Mouse (Mus musculus) kidney, embryonic 15.5 days (tissue): Measurements from ENCODE around the gene Rad51b. TPM values are rescaled to one million over a fixed set of nuclear protein-coding genes. Genes with fewer than 3 reads are reported as not detected.

Experiments
- ATAC-seq: fragments of 200-750 bp; cut with Nextera tagmentation; replicated peaks from 2 replicates; pipeline ENCODE4 v1.8.0; 2017; ENCODE audit warnings: moderate TSS enrichment; ENCODE audit not compliant: low FRiP score
- H3K27ac ChIP-seq: fragments of 300-500 bp; sonication (generic); 2 replicates; pipeline ENCODE4 v1.5.1; 2015; ENCODE audit warnings: mild to moderate bottlenecking, inconsistent platforms
- H3K27me3 ChIP-seq: fragments of 300-500 bp; sonication (generic); 2 replicates; pipeline ENCODE4 v1.6.1; 2015; ENCODE audit warnings: inconsistent platforms
- H3K36me3 ChIP-seq: fragments of 300-500 bp; sonication (generic); 2 replicates; pipeline ENCODE4 v1.6.1; 2015; ENCODE audit warnings: inconsistent platforms
- H3K4me1 ChIP-seq: fragments of 300-500 bp; sonication (generic); 2 replicates; pipeline ENCODE4 v1.6.1; 2015; ENCODE audit warnings: inconsistent platforms
- H3K4me2 ChIP-seq: fragments of 300-500 bp; sonication (generic); 2 replicates; pipeline ENCODE4 v1.6.1; 2015; ENCODE audit warnings: moderate library complexity, mild to moderate bottlenecking, inconsistent platforms
- H3K4me3 ChIP-seq: fragments of 300-500 bp; sonication (generic); replicated peaks from 2 replicates; pipeline ENCODE4 v1.5.1; 2015; ENCODE audit warnings: mild to moderate bottlenecking, inconsistent platforms
- H3K9ac ChIP-seq: fragments of 300-500 bp; sonication (generic); 2 replicates; pipeline ENCODE4 v1.6.1; 2015; ENCODE audit warnings: mild to moderate bottlenecking, inconsistent platforms
- H3K9me3 ChIP-seq: fragments of 300-500 bp; sonication (generic); replicated peaks from 2 replicates; pipeline ENCODE4 v1.6.1; 2016; ENCODE audit warnings: inconsistent platforms
- WGBS: fragments of 180-500 bp; shearing (Covaris S2); methylation state at CpG from one replicate; pipeline ENCODE4 v1.1.7; 2015; ENCODE audit warnings: mixed read lengths; 5-methylcytosine and 5-hydroxymethylcytosine counted together
- polyA plus RNA-seq: library from polyadenylated mRNA; unstranded; fragments of >200 nt; fragmentation: Nextera tagmentation; extraction: Ambion mirVana; gene quantifications from 2 replicates; pipeline ENCODE4 v1.2.1, GENCODE M21; 2015

Gene Rad51b
- polyA plus RNA-seq, 1 experiment from 2014 or later: 8.2 TPM

GRCm38 (mm10) chr12:79524941-79525871 lies 228.1 kb downstream of the Rad51b start:
- H3K9me3 ChIP-seq: no peaks in the 10 kb centered on the region
- H3K4me3 ChIP-seq: no peak overlapping the region
- H3K27ac ChIP-seq: peak overlapping the region; percentile 60
- WGBS: 66% methylated on average over 14 of the region's 14 CpGs
- H3K9ac ChIP-seq: no peak overlapping the region
- no peak for ATAC-seq
- no peak overlapping the region for H3K4me2 ChIP-seq
- H3K4me1 ChIP-seq: peaks cover 17% of the 10 kb centered on the region
- H3K27me3 ChIP-seq: no peaks in the 10 kb centered on the region
- no peaks in the 10 kb centered on the region for H3K36me3 ChIP-seq

DNA sequence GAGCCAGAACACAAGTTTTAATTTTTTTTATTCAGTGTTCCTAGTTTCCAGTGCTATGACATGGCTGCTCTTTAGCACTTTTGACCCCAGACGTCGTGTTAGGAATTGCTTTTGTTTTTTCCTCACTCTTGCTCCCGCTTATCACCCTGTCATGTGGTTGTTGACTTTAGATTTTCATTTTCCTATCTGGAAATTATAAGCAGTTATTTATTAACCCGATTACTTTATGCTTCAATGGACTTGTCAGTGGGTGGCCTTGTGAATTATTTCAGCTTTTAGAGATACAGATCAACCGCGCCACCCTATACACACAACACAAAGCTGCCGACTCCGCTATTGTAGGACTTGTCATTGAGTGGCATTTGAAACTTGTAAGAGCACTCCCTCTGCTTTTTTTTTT lies 228.8 kb downstream of the Rad51b start:
- ATAC-seq: 0 out of 2 replicates have a peak, but pooled peaks have one; percentile 60
- H3K27me3 ChIP-seq: no peaks in the 10 kb centered on the region
- H3K36me3 ChIP-seq: no peaks in the 10 kb centered on the region
- H3K9me3 ChIP-seq: no peaks in the 10 kb centered on the region
- no peak overlapping the region for H3K4me3 ChIP-seq
- no peak overlapping the region for H3K4me2 ChIP-seq
- WGBS: 43% methylated on average over 8 of the region's 8 CpGs
- H3K4me1 ChIP-seq: peaks cover 21% of the 10 kb centered on the region
- H3K9ac ChIP-seq: no peak overlapping the region
- H3K27ac ChIP-seq: 0 out of 2 replicates have a peak overlapping the region, but pooled peaks have one; percentile 22

DNA sequence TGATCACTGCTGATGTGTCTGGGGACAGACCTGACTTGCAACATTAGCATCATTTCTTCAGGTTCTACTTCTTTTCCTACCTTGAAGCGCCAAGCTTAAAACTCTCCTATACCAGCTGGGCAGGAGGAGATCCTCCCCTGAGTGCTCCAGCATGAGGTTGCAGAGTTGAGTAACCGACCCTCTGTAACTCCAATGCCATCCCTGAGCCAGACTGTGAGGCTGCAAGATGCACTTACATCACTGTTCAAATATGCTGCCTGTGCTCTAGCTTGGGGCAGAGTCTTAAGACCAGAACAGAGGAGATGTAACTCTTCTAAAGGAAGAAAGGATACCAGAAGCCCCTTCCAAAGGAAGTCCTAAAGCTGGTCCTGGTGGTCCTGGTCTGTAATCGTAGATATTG lies 230.1 kb downstream of the Rad51b start:
- peaks cover 35% of the 10 kb centered on the region for H3K4me1 ChIP-seq
- no peak overlapping the region for H3K27ac ChIP-seq
- H3K9ac ChIP-seq: no peak overlapping the region
- H3K36me3 ChIP-seq: no peaks in the 10 kb centered on the region
- 80% methylated on average over 3 of the region's 3 CpGs for WGBS
- ATAC-seq: no peak
- no peak overlapping the region for H3K4me3 ChIP-seq
- no peak overlapping the region for H3K4me2 ChIP-seq
- no peaks in the 10 kb centered on the region for H3K27me3 ChIP-seq
- no peaks in the 10 kb centered on the region for H3K9me3 ChIP-seq

DNA sequence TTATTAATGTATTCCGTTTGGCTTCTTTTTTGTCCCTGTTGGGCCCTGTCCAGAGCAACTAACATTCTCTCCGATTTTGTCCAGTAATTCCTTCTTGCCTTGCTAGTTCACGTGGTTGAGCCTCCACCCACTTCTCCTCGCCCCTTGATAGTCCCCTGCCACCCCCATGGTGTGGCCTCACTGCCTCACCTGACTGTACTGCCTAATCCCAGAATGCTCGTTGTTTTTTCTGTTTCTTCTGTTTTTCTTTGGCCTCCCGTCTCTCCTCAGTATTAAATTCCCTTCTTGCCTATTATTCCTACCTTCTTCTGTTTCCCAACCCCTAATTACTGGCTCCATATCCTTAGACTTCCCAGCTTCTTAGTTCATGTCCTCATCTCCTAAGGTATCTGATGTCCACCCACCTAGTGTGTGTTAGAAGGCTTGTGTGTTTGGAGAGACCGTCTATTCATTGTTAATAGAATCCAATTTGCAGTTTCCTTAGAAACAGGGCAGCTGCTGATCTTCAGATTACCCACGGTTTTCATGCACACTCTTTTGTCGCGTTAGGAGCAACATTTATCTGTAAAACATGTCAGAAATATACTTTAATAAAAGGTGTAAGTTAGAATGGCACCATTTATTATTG lies 233.3 kb downstream of the Rad51b start:
- Histone ChIP-seq H3K9me3 (no peaks in the 10 kb centered on the region), H3K27me3 (no peaks in the 10 kb centered on the region), H3K36me3 (no peaks in the 10 kb centered on the region), H3K4me1 (peaks cover 45% of the 10 kb centered on the region), H3K27ac (peak overlapping the region; percentile 69), H3K4me2 (no peak overlapping the region), H3K9ac (no peak overlapping the region), H3K4me3 (no peak overlapping the region)
- WGBS: 49% methylated on average over 10 of the region's 10 CpGs
- no peak for ATAC-seq

DNA sequence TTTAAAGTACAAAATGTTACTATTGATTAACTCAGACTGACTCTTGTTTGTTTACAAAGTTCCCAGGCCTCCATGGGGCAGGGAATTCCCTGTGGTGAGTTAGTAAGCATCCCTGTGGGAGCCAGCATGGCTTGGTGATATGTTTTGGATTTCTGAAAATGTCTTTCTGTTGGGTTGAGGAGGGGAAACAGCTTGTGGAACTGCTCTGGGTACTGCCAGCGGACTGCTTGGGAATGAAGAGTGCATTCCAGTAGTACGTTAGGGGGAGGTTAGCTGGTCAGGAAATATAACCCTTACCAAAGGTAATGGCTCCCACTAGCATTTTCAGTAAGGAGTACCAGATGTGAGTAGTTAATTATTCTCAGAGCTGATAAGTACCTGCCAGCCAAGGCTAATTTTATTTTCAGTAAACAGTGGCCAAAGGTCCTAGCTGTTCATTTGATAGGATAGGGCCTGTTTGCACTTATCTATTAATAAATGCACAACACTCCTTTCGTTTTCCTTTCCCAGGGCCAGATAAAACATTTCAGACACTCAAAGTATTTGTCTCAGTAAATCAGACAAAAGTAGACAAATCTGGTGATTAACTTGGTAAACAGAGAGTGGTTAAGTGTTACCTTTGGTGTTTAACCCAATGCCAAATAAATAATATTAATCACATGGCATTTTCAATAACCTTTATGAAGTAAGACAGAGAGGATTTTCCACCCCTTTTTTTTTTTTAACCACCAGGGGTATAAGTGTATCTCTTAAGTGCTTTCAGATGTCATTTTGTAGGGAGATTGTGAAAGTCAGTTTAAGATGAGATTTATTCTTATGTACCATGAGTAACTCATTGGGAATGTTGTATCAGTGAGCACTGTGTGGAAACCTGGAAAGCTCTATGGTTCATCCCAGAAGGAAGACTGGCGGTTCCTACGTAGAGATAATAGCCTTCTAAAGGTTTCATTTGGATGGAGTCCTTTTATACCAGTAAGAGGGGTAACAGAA lies 235.0 kb downstream of the Rad51b start:
- H3K4me1 ChIP-seq: peaks cover 49% of the 10 kb centered on the region
- H3K4me2 ChIP-seq: no peak overlapping the region
- H3K9me3 ChIP-seq: no peaks in the 10 kb centered on the region
- H3K36me3 ChIP-seq: no peaks in the 10 kb centered on the region
- no peak overlapping the region for H3K4me3 ChIP-seq
- WGBS: 43% methylated on average over 5 of the region's 5 CpGs
- H3K9ac ChIP-seq: no peak overlapping the region
- H3K27ac ChIP-seq: peak overlapping the region; percentile 69
- ATAC-seq: peak; percentile 54; the same call in 1 of the 2 replicates
- no peaks in the 10 kb centered on the region for H3K27me3 ChIP-seq

DNA sequence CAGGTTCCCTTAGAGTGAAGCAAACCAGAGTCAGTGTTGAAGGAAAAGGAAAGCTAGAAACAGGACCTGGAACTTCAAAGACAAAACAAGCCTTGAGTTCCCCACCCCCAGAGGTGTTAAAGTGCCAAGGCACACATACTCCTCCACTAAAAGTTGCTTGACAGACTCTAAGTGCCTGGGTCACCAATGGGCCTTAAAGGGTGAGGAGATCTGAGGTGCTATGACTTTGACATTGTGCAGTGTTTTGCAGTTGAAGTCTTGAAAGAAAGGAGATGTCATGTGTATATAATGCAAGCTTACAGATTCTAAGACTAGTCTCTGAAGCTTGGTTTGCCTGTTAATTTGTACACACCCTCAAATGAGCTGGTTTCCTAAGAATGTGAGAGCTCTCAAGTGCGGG lies 237.7 kb downstream of the Rad51b start:
- Histone ChIP-seq H3K27ac (peak overlapping the region; percentile 41), H3K4me1 (peaks cover 46% of the 10 kb centered on the region), H3K4me2 (no peak overlapping the region), H3K9me3 (no peaks in the 10 kb centered on the region), H3K9ac (no peak overlapping the region), H3K36me3 (no peaks in the 10 kb centered on the region), H3K4me3 (no peak overlapping the region), H3K27me3 (no peaks in the 10 kb centered on the region)
- ATAC-seq: no peak
- 55% methylated on average over 1 of the region's 1 CpGs for WGBS

DNA sequence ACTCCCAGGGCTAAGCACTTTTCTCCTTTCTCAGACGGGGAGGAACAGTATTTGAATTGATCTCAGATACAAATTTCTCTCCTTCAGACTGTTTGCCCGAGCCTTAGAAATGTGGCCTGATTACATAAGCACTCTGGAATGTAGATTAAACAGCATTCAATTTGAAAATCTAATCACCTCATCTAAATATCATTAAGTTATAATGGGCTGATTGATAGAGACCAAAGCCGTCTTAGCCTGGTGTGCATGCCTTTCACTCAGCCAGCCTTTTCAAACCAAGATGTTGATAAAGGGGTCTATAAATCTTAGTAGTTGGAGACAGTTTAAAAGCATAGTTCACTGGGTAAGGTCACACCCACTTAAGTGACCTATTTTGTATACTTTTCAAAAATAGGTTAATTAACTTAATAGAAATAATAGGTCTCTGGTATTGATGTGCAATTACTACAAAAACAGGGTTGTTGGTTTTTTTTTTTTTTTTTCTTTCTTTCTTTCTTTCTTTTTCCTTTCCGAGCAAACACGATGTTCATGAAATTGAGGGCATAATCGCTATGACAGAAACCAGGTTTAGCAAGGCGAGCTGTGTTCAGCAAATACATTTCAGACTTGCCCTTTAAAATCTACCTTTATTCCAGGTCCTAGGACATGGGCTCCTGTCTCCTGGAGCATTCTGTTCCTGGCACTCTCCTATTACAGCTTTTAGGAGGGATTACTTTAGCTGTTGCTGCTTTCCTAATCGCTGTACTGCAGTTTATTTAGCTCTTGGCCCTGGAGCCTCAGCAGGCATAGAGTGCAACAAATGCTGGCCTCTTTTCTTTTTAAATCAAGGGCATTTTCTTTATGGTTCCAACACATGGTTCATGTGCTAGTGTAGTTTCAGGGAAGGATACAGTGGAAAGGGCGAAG lies 238.7 kb downstream of the Rad51b start:
- no peak overlapping the region for H3K4me3 ChIP-seq
- peaks cover 45% of the 10 kb centered on the region for H3K4me1 ChIP-seq
- H3K27me3 ChIP-seq: no peaks in the 10 kb centered on the region
- WGBS: 37% methylated on average over 9 of the region's 9 CpGs
- ATAC-seq: peak; percentile 56; the same call in 1 of the 2 replicates
- no peak overlapping the region for H3K4me2 ChIP-seq
- no peaks in the 10 kb centered on the region for H3K9me3 ChIP-seq
- no peak overlapping the region for H3K9ac ChIP-seq
- H3K36me3 ChIP-seq: no peaks in the 10 kb centered on the region
- H3K27ac ChIP-seq: peak overlapping the region; percentile 66

DNA sequence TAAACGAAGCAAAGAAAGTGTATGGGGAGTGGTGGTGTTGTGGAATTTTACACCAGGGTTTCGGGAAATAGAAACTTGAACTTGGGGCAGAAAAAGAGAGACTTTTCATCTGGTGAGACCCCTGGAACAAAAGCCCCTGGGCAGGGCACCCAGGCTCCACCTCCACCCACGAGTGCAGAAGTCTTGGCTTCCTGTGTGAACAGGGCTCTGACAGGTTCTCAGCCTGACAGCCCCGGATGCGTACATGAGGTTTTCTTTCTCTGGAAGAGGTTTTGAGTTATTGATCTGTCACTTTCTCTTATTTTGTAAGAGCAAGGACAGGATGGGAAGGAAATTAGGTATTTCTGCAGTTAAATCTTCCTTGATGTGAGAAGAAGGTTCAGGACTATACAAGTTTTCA lies 243.1 kb downstream of the Rad51b start:
- no peaks in the 10 kb centered on the region for H3K36me3 ChIP-seq
- no peak for ATAC-seq
- H3K4me2 ChIP-seq: no peak overlapping the region
- peaks cover 27% of the 10 kb centered on the region for H3K4me1 ChIP-seq
- WGBS: 41% methylated on average over 5 of the region's 5 CpGs
- H3K4me3 ChIP-seq: no peak overlapping the region
- 0 out of 2 replicates have a peak overlapping the region, but pooled peaks have one; percentile 14 for H3K27ac ChIP-seq
- no peaks in the 10 kb centered on the region for H3K27me3 ChIP-seq
- H3K9ac ChIP-seq: no peak overlapping the region
- no peaks in the 10 kb centered on the region for H3K9me3 ChIP-seq

GRCm38 (mm10) chr12:79541581-79541980 lies 244.5 kb downstream of the Rad51b start:
- H3K27me3 ChIP-seq: no peaks in the 10 kb centered on the region
- peaks cover 18% of the 10 kb centered on the region for H3K4me1 ChIP-seq
- H3K27ac ChIP-seq: peak overlapping the region; percentile 71
- peak; percentile 79 for ATAC-seq
- WGBS: 61% methylated on average over 6 of the region's 6 CpGs
- no peaks in the 10 kb centered on the region for H3K9me3 ChIP-seq
- H3K36me3 ChIP-seq: no peaks in the 10 kb centered on the region
- H3K9ac ChIP-seq: no peak overlapping the region
- H3K4me2 ChIP-seq: no peak overlapping the region
- H3K4me3 ChIP-seq: no peak overlapping the region

DNA sequence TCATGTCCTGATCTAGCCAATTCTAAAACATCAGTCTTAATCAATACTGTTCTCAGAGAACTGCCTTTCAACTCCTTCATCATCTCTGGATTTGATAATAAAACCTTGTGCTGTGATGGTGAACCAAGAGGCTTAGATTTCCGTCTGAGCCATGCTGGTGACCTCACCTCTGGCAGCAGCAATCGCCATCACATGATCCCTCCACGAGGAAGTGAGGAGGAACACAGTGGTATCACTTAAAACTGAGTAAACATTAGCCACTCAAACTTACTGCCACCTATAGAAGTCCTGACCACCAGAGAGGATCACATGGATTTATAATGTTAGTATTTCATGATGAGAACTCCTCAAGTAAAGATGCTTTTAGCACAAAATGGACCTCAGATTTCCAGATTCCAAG lies 248.0 kb downstream of the Rad51b start:
- 47% methylated on average over 3 of the region's 3 CpGs for WGBS
- Histone ChIP-seq H3K4me1 (peaks cover 36% of the 10 kb centered on the region), H3K27me3 (no peaks in the 10 kb centered on the region), H3K27ac (no peak overlapping the region), H3K4me2 (no peak overlapping the region), H3K36me3 (no peaks in the 10 kb centered on the region), H3K9ac (no peak overlapping the region), H3K9me3 (no peaks in the 10 kb centered on the region), H3K4me3 (no peak overlapping the region)
- ATAC-seq: no peak

DNA sequence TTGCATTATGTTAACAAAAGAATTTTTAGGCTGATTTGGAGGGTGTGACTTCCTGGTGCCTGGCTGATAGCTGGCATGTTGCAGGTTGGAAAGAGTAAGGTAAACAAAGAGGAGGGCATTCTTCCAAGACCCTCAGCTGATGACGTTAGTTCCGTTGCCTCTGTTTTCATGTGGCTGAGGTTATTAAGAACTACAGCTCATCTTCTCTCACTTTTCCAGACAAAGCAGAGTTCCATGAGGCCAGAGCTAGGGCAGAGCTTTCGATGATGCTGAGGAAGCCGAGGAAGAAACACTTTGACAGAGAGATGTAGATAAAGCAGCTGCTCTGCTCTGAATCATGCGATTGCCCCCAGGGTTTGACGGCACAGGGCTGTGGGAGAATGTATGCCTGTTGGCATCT lies 250.5 kb downstream of the Rad51b start:
- peak overlapping the region; percentile 9; the same call in 1 of the 2 replicates for H3K27ac ChIP-seq
- H3K36me3 ChIP-seq: no peaks in the 10 kb centered on the region
- H3K4me2 ChIP-seq: no peak overlapping the region
- H3K9ac ChIP-seq: no peak overlapping the region
- no peaks in the 10 kb centered on the region for H3K9me3 ChIP-seq
- 58% methylated on average over 6 of the region's 6 CpGs for WGBS
- H3K4me3 ChIP-seq: no peak overlapping the region
- H3K4me1 ChIP-seq: peaks cover 20% of the 10 kb centered on the region; the same call in 1 of the 2 replicates
- no peaks in the 10 kb centered on the region for H3K27me3 ChIP-seq
- ATAC-seq: no peak
